Mouse (Mus musculus) left cerebral cortex, adult 2 months (tissue): ENCODE data around the gene Aldh16a1. TPM values are rescaled to one million over a fixed set of nuclear protein-coding genes. Genes with fewer than 3 reads are reported as not detected.
A peak's percentile ranks its signal among the peaks of the same experiment; 100 is the strongest.

Source experiments
- DNase-seq, 2 experiments: peaks; one replicate each; pipeline ENCODE4 v3.0.0; 2021 to 2022; ENCODE audit warnings: low spot score in 2 of 2, mixed read lengths in 1 of 2; ENCODE audit errors: extremely low spot score in 1 of 2
- H3K27ac ChIP-seq: fragments of 200-600 bp; 2 replicates; pipeline ENCODE4 v1.8.1; 2022
- H3K4me3 ChIP-seq: fragments of 200-600 bp; 2 replicates; pipeline ENCODE4 v1.8.1; 2022
- CTCF ChIP-seq: fragments of 200-600 bp; IDR thresholded peaks from 2 replicates; pipeline ENCODE4 v1.8.1; 2022; ENCODE audit warnings: antibody characterized with exemption, mild to moderate bottlenecking, moderate library complexity
- intact Hi-C: fragments of 180-260 bp; cut with DNase I; formaldehyde crosslinking; loops from one replicate; pipeline ENCODE4 v1.15.1; 2025
- long read RNA-seq, 2 experiments: library from polyadenylated mRNA; stranded (forward); transcript quantifications; one replicate each; pipeline ENCODE4 v2.0.0; 2021; ENCODE audit warnings: borderline mapping rate in 2 of 2
- total RNA-seq, 2 experiments: library from RNA; stranded (reverse); gene quantifications; 2 replicates each; pipeline ENCODE4 v1.2.3; 2021

Gene Aldh16a1
- 10 to 100 TPM; 15.9 to 23.1 TPM for total RNA-seq
- long read RNA-seq, experiment 1, transcript Aldh16a1-206 (17 exons, 3,537 nt), result major isoform, 10 of 14 reads
- long read RNA-seq, experiment 1, partial matches to known transcripts, result 1 of 14 reads
- long read RNA-seq, experiment 1, other reads (novel, unspliced or antisense), result 3 of 14 reads
- long read RNA-seq, experiment 2, transcript Aldh16a1-206 (17 exons, 3,537 nt), result major isoform, 7 of 10 reads
- long read RNA-seq, experiment 2, partial matches to known transcripts, result 0 of 10 reads
- long read RNA-seq, experiment 2, other reads (novel, unspliced or antisense), result 3 of 10 reads

DNA sequence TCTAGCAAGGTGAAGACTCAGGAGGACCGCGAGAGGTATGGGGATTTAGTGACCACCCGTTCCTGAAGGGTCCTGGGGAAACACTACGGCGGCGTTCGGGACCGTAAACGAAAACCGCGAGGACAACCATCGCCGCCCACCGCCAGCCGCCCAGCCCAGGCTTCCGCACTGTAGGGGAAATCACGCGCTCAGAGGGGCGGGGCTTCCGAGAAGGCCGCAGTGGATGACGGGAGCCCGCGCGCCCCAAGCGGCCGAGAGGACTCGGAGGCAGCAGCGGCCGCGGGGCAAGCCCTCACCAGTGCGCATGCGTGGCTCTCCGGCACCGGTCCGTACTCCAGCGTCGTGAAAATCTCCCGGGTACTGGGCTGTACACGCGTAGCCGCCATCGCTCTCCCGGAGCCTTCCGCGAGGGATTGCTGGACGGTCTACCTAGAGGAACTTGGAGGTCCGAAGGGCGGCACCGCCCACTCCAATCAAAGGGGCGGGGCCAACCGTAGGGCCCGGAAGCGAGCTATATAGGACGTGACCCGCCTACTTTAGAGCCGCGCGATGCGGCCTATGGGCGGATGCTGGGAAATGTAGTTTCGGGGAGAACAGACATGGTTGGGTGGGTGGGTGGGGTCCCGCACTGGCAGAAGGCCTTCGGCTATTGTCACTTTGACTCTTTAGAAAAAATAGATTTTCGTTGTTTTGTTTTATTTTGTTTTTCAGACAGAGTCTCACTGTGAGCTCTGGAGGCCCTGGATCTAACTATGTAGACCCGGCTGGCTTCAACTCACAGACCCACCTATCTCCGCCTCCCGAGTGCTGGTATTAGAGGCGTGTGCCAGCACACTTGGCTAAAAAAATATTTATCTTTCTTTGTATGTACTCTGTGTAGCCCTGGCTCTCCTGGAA lies at the start of gene Aldh16a1, which contains the start of gene Pih1d1:
Gene Aldh16a1 (minus strand): TSS at position 489 of the 897 bp plus-strand sequence.
Gene Pih1d1 (plus strand): TSS at position 208 of the 897 bp plus-strand sequence.
- Histone ChIP-seq H3K27ac (peak within 1 kb of the TSS; percentile 97), H3K4me3 (peak within 1 kb of the TSS; percentile 91)
- peak; percentile 66 for TF ChIP-seq CTCF
- intact Hi-C loops, result loop anchor here (2.0 kb wide), 1 partner anchor 26 kb away; the partner anchor contains the start of gene Rpl13a
- peak; percentile 97 to 98 for DNase-seq

- Histone ChIP-seq H3K4me3 (no peak overlapping the region), H3K27ac (peak overlapping the region; percentile 64)
- no peak for DNase-seq
- TF ChIP-seq CTCF, result no peak
- intact Hi-C loops, result no loop called here
These were observed 48.3 kb upstream of the Aldh16a1 start for GRCm38 (mm10) chr7:45202654-45203053.

GRCm38 (mm10) chr7:45198961-45199360 lies 44.6 kb upstream of the Aldh16a1 start:
- DNase-seq, result peak in 1 of 2 experiments; percentile 51
- Histone ChIP-seq H3K27ac (peak overlapping the region; percentile 83), H3K4me3 (no peak overlapping the region)
- intact Hi-C loops, result loop anchor here (1.0 kb wide), 1 partner anchor 37 kb away; no protein-coding TSS in a partner anchor
- TF ChIP-seq CTCF, result no peak

GRCm38 (mm10) chr7:45198435-45198834 lies 44.1 kb upstream of the Aldh16a1 start:
- TF ChIP-seq CTCF, result peak; percentile 76
- H3K4me3 ChIP-seq, result no peak overlapping the region
- H3K27ac ChIP-seq, result peak overlapping the region; percentile 83
- intact Hi-C loops, result loop anchor here (1.0 kb wide), 1 partner anchor 36 kb away; no protein-coding TSS in a partner anchor
- peak; percentile 70 for DNase-seq

- no peak for TF ChIP-seq CTCF
- peak overlapping the region; percentile 83 for H3K27ac ChIP-seq
- intact Hi-C loops, result no loop called here
- H3K4me3 ChIP-seq, result no peak overlapping the region
- DNase-seq, result no peak
These were observed 42.6 kb upstream of the Aldh16a1 start for GRCm38 (mm10) chr7:45196994-45197393.

GRCm38 (mm10) chr7:45196176-45196535 lies 41.8 kb upstream of the Aldh16a1 start:
- Histone ChIP-seq H3K4me3 (no peak overlapping the region), H3K27ac (peak overlapping the region; percentile 83; the same call in 1 of the 2 replicates)
- DNase-seq, result no peak
- no peak for TF ChIP-seq CTCF
- intact Hi-C loops, result no loop called here

DNA sequence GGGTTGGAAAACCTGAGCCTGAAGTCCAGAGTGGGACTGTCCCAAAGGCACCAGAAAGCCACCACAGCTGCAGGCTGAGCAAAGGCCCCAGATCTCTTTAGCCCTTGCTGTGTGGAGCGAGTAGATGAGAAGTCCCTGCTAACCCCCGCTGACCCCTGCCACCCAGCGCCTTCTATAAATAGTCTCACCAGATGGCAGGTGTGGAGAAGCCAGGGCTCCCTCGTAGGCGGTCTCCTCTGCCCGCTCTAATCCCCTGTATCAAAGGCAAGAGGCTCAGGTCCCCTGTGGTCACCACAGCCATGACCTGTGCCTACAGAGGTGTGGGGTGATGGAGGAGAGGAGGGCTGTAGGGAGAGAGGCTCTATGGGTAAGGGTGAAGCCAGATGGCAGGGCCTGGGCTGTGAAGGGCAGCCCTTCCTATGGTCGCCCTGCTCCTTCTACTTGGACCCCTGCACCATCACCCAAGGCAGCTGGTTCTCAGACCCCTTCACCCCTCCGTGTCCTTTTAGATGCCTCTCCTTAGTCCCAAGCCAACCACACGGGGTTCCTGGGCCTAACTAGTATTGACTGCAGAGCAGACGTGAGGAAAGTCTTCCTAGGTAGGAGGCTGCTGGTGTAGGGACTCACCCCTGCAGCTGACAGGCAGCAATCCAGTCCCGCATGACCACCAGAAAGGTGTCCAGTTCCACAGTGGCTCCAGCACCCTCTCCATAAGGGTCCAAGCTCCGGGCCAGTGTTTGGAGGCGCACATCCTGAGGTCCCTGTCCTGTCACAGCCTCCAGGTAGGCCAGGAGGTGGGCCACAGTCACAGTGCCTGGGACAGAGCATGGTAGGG lies 41.2 kb upstream of the Aldh16a1 start:
- TF ChIP-seq CTCF, result no peak
- no peak for DNase-seq
- no peak overlapping the region for H3K4me3 ChIP-seq
- H3K27ac ChIP-seq, result no peak overlapping the region; the same call in 1 of the 2 replicates
- intact Hi-C loops, result no loop called here

DNA sequence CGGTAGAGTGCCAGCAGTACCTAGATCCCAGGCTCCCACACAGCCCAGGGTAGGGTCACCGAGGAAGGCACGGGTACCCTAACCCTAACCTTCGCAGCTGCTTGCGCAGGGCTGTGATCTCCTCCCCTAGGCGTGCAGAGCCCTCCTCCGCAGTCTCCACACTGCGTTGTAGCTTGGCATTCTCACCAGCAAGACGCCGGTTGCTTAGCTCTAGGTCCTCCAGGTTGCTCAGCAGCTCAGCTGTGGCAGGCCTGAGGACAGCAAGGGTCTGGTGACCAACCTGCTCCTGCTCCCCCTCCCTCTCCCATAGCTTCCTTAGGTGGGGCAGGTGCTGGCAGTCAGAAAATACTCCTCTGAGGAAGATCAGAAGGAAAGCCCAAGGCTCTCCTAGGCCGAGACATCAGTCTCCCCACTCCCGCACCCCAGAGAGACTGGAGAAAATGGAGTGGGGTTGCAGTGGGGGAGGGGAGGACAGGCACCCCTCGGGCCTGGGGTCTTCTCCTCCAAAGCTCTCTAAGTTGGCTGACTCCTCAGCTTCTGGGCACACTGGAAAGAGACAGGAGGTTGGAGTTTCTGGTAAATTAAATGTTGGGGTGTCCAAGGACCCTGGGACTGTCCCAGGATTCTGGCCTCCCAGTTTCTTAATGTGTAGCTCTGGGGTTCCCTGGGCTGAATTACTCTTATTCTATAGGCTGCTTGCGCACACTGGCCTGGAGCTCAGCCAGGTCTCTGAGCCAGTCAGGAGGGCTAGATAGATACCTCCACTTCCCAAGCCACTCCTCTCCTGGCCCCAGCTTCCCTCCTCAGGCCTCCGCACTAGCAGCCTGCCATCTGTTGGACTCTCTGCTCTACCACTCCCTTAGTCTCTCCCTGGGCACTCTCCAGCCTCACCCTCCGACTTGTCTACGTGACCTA lies 39.7 kb upstream of the Aldh16a1 start:
- intact Hi-C loops, result no loop called here

DNA sequence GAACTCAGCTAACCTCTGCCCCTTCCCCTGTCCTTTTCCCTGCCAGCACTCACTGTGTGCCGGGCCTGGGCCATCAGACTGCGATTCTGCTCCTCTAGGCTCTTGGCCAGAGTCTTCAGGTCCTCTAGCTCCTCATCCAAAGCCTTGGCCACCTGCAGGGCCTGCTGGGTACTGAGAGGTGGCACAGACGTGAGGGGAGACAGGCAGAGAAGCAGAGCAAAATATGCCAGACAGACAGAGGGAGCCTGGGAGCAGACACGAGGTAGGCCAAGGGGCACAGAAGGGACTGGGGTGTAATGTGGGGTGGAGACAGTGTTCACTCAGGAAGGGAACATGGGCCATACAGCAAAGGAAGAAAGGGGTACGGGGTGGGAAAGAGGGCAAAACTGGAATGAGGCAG lies 39.0 kb upstream of the Aldh16a1 start:
- DNase-seq, result no peak
- intact Hi-C loops, result no loop called here
- TF ChIP-seq CTCF, result peak; percentile 2; the same call in 1 of the 2 replicates
- no peak overlapping the region for H3K27ac ChIP-seq
- no peak overlapping the region for H3K4me3 ChIP-seq

More for the DNA sequence above, 39.7 kb upstream of the Aldh16a1 start:
- DNase-seq, result no peak
- Histone ChIP-seq H3K27ac (no peak overlapping the region), H3K4me3 (no peak overlapping the region)
- TF ChIP-seq CTCF, result no peak

GRCm38 (mm10) chr7:45192585-45193310 lies 38.4 kb upstream of the Aldh16a1 start:
- DNase-seq, result no peak
- no peak for TF ChIP-seq CTCF

More at GRCm38 (mm10) chr7:45192585-45193310, 38.4 kb upstream of the Aldh16a1 start:
- H3K27ac ChIP-seq, result no peak overlapping the region
- intact Hi-C loops, result no loop called here
- no peak overlapping the region for H3K4me3 ChIP-seq
